Mouse (Mus musculus) CD8-positive naive resting alpha-beta T cell, adult 2 months (primary cell): ENCODE measurements around the gene Gm11634.

Experiments used
- DNase-seq, 2 experiments: peaks; one replicate each; pipeline ENCODE4 v3.0.0; 2022; ENCODE audit warnings: low read depth in 2 of 2, low spot score in 2 of 2

The Gm11634 gene

GRCm38 (mm10) chr11:101568421-101568820, 30.6 kb downstream of the Gm11634 start:
- no peak for DNase-seq

DNA sequence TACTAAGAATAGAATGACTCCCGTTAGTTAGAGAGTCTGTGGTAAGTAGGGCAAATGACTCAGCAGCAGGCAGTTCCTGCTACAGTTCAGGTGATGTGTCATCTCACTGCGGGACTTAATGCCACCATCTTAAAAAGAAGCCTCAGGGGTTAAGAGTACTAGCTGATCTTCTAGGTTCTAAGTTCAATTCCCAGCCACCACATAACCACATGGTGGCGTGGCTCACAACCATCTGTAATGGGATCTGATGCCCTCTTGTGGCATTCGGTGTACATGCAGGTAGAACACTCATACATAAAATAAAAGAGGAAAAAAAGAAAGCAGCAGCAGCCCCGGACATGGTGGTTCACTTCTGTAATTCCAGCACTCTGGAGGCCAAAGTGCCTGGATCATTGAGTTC, 36.7 kb downstream of the Gm11634 start:
- peak; percentile 56 to 73 for DNase-seq

DNA sequence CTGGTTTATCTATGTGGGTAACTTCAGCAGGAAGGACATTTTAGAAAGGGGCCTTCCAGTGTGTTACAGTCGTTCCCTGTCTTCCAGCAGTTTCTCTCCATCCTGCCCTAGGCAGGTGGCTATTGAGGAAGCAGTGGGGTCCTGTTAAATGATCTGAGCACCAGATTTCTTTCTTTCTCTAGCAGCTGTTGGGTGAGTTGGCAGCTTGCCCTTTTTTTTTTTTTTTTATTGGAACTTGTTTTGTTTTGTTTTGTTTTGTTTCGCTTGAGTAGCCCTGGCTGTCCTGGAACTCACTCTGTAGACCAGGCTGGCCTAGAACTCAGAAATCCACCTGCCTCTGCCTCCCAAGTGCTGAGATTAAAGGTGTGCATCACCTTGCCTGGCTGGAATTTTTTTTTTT, 42.1 kb downstream of the Gm11634 start:
- no peak for DNase-seq

DNA sequence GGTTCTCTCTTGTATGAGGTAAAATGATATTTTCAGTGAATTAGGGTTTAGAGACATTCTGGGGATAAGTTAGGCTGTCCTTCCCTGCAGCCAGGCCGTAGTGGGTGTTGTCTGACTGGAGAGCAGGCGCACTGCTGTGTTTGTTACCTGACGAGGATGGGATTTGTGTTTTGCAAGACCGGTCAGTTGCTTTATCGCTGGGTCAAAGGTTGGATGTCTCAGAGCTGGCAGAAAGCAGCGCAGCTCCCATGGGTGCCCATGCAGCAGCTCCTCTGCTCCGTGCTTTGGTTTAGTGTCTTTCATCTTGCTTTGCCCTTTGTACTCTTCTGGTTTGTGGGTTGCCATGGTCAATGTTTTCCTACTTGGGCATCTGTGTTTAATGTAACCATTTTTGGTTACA, 42.5 kb downstream of the Gm11634 start:
- DNase-seq: no peak

DNA sequence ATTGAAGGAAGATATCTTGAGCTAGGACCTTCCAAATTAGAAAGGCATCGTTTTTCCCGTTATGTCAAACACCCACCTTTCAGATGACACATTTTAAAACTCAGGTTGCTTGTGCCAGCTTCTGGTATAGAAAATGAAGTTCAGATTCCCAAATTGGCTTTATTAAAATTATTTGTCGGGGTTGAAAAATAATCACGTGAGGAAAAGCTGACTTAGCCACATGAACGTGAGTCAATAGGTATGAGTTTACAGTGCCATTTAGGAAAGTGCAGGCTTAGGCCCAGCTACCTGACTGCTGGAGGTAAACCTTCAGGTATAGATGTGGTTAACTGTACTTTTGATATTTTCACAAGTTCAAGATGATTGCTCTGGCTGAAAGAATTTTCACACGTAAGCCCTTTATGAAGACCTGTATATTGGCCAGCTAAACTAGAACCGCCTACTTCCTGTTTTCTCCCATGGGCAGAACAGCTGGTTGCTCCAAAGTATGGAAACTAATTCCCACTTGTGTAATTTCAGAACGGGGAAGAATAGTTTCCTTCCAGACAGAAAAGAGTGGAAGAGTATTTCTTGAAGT, 45.6 kb downstream of the Gm11634 start:
- no peak for DNase-seq

DNA sequence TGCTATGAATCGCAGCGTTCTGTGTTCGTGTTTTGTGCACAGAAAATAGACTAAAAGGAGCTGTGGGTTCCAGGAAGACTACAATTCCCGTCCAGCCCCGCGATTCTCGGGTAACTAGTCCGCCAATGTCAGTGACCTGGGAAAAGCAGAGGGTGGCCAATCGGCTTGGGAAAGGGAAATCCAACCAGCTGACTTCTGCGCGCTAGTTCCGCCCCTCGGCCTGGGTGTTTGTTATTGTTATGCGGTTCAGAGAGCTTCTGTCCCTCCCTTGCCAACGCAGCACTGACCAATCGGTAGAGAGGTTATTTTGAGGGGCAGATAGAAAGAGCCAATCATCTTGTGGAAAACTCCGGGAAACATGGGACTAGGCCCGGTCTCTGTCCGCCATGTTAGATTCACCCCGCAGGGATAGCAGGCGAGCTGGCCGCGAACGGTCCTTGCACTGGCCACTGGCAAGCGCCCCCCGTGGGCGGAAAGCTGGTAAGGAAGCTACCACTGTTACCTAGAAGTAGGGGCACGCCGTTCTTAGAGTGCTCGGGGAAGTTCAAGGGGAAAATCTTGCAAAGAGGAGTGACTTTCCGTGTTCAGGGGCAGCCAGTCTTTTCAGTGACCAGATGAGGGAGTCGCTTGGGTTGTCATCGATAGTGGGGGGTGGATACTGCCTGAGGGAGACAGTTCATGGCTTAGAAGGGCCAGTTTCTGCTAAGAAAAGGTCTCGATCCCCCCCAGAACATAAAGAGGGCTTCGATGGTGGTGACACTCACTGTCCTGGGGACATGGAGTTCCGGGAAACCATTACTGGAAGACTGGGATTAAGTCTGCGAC, 46.4 kb downstream of the Gm11634 start:
- peak; percentile 95 for DNase-seq

GRCm38 (mm10) chr11:101551751-101552475, 47.1 kb downstream of the Gm11634 start, which contains the start of the genes Brca1 and Nbr1:
Gene Brca1, minus strand, starts transcription at chr11:101551955.
Gene Nbr1, plus strand, starts transcription at chr11:101552149.
- peak; percentile 82 to 86 for DNase-seq

GRCm38 (mm10) chr11:101548526-101548925, 50.5 kb downstream of the Gm11634 start:
- no peak for DNase-seq

DNA sequence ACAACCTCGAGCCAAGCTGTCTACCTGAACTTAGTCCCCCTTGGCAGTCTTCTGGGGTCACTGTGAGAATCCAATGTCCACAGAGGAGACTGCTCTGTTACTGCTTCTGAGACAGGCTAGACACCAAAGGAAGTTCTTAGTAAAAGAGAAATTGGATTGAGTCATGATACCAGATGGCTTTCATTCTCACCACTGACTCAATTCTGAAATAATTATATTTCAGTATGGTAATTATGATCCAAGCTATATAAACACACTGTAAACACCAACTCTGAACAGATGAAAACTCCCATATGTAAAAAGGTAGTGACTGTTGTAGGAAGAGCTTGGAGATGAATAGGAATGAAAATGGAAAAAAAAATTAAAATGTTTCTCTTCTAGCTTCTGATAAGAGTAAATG, 54.9 kb downstream of the Gm11634 start:
- no peak for DNase-seq
